Mouse (Mus musculus): Measurements from ENCODE around the gene Dcaf1. TPM values are rescaled to one million over a fixed set of nuclear protein-coding genes. Genes with fewer than 3 reads are reported as not detected.

Gene Dcaf1
- polyA plus RNA-seq, 1 experiment from 2014 or later: 21.8 TPM

GRCm38 (mm10) chr9:106891341-106891741, 69.7 kb downstream of the Dcaf1 start:
- H3K4me3 ChIP-seq: peak overlapping the region; percentile 95
- peak overlapping the region; percentile 72 for H3K4me2 ChIP-seq (replicated peaks)
- peaks cover 20% of the 10 kb centered on the region for H3K4me1 ChIP-seq
- H3K9ac ChIP-seq: peak overlapping the region; percentile 94
- WGBS: 1% methylated on average over 17 of the region's 17 CpGs
- no peaks in the 10 kb centered on the region for H3K27me3 ChIP-seq
- no peaks in the 10 kb centered on the region for H3K9me3 ChIP-seq
- peaks cover 29% of the 10 kb centered on the region for H3K36me3 ChIP-seq
- peak overlapping the region; percentile 84 for H3K27ac ChIP-seq
- ATAC-seq (ENCODE audit: insufficient number of reproducible peaks, insufficient read depth, low FRiP score, low TSS enrichment): no peak

DNA sequence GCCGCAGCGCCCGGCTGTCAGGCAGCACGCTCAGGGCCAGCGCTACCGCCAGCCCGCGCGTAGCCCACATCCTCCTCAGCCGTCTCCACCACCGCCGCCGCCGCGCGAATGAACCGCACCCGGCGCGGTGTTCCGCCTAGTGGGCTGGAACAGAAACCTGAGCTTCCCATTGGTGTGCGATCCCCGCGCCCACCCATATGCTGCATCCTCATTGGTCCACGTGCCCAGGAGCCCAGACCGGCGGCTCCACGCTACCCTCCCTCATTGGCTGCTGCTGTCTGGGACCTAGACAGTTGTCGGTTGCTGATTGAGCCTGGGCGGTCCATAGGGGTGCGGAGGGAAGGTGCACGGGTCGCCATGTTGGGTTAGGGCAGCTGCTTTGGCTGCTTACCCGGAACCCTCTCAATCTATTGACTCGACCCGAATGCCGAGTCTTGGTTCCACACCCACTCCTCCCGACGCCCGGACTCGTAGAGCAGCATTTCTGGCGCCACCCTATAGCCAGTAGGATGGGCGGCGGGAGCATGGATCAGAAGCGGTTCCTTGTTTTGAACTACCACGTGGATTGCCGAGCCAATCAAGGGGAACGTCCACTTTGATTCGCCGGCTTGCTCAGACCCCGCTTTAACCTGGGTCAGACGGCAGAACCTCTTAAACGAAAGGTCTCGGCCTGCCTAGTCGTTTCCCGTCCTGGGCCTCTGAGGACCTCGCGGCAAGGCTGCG, 70.3 kb downstream of the Dcaf1 start, which contains the start of gene Manf:
Gene Manf (minus strand): TSS at position 151 of the 723 bp plus-strand sequence.
- H3K27ac ChIP-seq: peak within 1 kb of the TSS; percentile 91
- peaks cover 29% of the 10 kb centered on the region for H3K36me3 ChIP-seq
- peak; percentile 100 for ATAC-seq (ENCODE audit: insufficient number of reproducible peaks, insufficient read depth, low FRiP score, low TSS enrichment)
- H3K4me3 ChIP-seq: peak within 1 kb of the TSS; percentile 95
- H3K4me2 ChIP-seq (replicated peaks): peak within 1 kb of the TSS; percentile 72
- H3K9ac ChIP-seq: peak within 1 kb of the TSS; percentile 94
- under 1% methylated on average over 59 of the region's 59 CpGs for WGBS
- no peaks in the 10 kb centered on the region for H3K9me3 ChIP-seq
- no peaks in the 10 kb centered on the region for H3K27me3 ChIP-seq
- H3K4me1 ChIP-seq: peaks cover 20% of the 10 kb centered on the region

- ATAC-seq (ENCODE audit: insufficient number of reproducible peaks, insufficient read depth, low FRiP score, low TSS enrichment): no peak
- peaks cover 17% of the 10 kb centered on the region for H3K4me1 ChIP-seq
- H3K4me2 ChIP-seq (replicated peaks): peak overlapping the region; percentile 63
- H3K36me3 ChIP-seq: peaks cover 29% of the 10 kb centered on the region
- 1% methylated on average over 9 of the region's 9 CpGs for WGBS
- H3K27me3 ChIP-seq: no peaks in the 10 kb centered on the region
- no peaks in the 10 kb centered on the region for H3K9me3 ChIP-seq
- peak overlapping the region; percentile 95 for H3K4me3 ChIP-seq
- H3K27ac ChIP-seq: peak overlapping the region; percentile 91
- H3K9ac ChIP-seq: peak overlapping the region; percentile 75
These were observed 70.8 kb downstream of the Dcaf1 start for GRCm38 (mm10) chr9:106892552-106892875.

DNA sequence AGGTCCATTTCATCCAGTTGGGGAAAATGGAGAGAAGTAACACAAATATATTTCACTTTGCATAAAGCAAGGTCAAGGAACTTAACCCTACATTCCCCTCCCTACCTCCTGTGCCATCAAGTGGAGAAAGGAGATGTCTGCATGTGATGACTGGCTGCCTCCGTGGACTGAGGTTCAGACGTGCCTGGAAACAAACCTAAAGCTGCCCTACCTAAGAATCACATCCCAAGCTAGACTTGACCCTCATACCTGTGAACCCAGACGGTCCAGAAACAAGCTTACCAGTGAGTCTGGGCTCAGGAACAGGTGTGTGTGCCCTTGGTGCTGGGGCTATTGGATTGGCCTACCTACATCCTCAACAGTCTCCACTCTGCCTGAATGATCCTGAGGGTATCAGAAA, 71.7 kb downstream of the Dcaf1 start:
- Histone ChIP-seq H3K27ac (no peak overlapping the region), H3K27me3 (no peaks in the 10 kb centered on the region), H3K9ac (0 out of 2 replicates have a peak overlapping the region, but pooled peaks have one; percentile 7), H3K4me2 (replicated peaks) (no peak overlapping the region), H3K4me1 (peaks cover 16% of the 10 kb centered on the region), H3K4me3 (no peak overlapping the region), H3K9me3 (no peaks in the 10 kb centered on the region), H3K36me3 (peaks cover 25% of the 10 kb centered on the region)
- WGBS: 45% methylated on average over 3 of the region's 3 CpGs
- ATAC-seq (ENCODE audit: insufficient number of reproducible peaks, insufficient read depth, low FRiP score, low TSS enrichment): no peak

DNA sequence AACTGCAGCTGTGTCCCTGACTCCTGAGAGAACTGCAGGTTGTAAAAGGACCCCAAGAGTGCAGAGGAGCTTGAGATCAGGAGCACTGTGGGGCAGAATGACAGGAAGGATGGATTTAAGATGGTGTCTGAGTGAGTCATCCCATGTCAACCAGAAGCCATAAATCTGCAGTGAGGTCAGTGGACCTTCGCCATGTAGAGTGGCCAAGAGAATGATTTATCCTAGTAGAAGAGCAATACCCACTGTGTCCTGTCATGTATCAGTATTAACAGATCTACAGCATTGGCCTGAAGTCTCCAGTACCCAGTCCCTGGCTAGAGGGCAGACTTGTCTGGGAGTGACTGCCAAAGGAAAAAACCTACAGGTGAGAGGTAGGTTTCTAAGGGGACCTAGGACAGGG, 77.2 kb downstream of the Dcaf1 start:
- H3K27ac ChIP-seq: no peak overlapping the region
- ATAC-seq (ENCODE audit: insufficient number of reproducible peaks, insufficient read depth, low FRiP score, low TSS enrichment): no peak
- H3K4me1 ChIP-seq: no peaks in the 10 kb centered on the region
- H3K4me3 ChIP-seq: no peak overlapping the region
- H3K9ac ChIP-seq: no peak overlapping the region
- 74% methylated on average over 1 of the region's 1 CpGs for WGBS
- H3K27me3 ChIP-seq: no peaks in the 10 kb centered on the region
- no peak overlapping the region for H3K4me2 ChIP-seq (replicated peaks)
- H3K36me3 ChIP-seq: no peaks in the 10 kb centered on the region
- no peaks in the 10 kb centered on the region for H3K9me3 ChIP-seq

- Histone ChIP-seq H3K27ac (no peak overlapping the region), H3K36me3 (no peaks in the 10 kb centered on the region), H3K4me1 (no peaks in the 10 kb centered on the region), H3K9ac (no peak overlapping the region), H3K4me2 (replicated peaks) (no peak overlapping the region), H3K27me3 (no peaks in the 10 kb centered on the region), H3K4me3 (no peak overlapping the region), H3K9me3 (no peaks in the 10 kb centered on the region)
- no peak for ATAC-seq (ENCODE audit: insufficient number of reproducible peaks, insufficient read depth, low FRiP score, low TSS enrichment)
- 88% methylated on average over 7 of the region's 7 CpGs for WGBS
These were observed 79.9 kb downstream of the Dcaf1 start for GRCm38 (mm10) chr9:106901596-106901995.

GRCm38 (mm10) chr9:106903099-106903790, 81.6 kb downstream of the Dcaf1 start:
- H3K4me2 ChIP-seq (replicated peaks): no peak overlapping the region
- no peak overlapping the region for H3K4me3 ChIP-seq
- no peaks in the 10 kb centered on the region for H3K36me3 ChIP-seq
- ATAC-seq (ENCODE audit: insufficient number of reproducible peaks, insufficient read depth, low FRiP score, low TSS enrichment): no peak
- H3K27ac ChIP-seq: no peak overlapping the region
- WGBS: 68% methylated on average over 4 of the region's 4 CpGs
- H3K4me1 ChIP-seq: no peaks in the 10 kb centered on the region
- no peak overlapping the region for H3K9ac ChIP-seq
- H3K27me3 ChIP-seq: no peaks in the 10 kb centered on the region
- H3K9me3 ChIP-seq: no peaks in the 10 kb centered on the region

- no peak overlapping the region for H3K4me2 ChIP-seq (replicated peaks)
- peaks cover 2% of the 10 kb centered on the region for H3K4me1 ChIP-seq
- H3K27me3 ChIP-seq: no peaks in the 10 kb centered on the region
- no peaks in the 10 kb centered on the region for H3K36me3 ChIP-seq
- no peak overlapping the region for H3K9ac ChIP-seq
- no peak for ATAC-seq (ENCODE audit: insufficient number of reproducible peaks, insufficient read depth, low FRiP score, low TSS enrichment)
- no peaks in the 10 kb centered on the region for H3K9me3 ChIP-seq
- WGBS: 15% methylated on average over 1 of the region's 1 CpGs
- H3K27ac ChIP-seq: no peak overlapping the region
- no peak overlapping the region for H3K4me3 ChIP-seq
These were observed 82.1 kb downstream of the Dcaf1 start for GRCm38 (mm10) chr9:106903791-106904134.

DNA sequence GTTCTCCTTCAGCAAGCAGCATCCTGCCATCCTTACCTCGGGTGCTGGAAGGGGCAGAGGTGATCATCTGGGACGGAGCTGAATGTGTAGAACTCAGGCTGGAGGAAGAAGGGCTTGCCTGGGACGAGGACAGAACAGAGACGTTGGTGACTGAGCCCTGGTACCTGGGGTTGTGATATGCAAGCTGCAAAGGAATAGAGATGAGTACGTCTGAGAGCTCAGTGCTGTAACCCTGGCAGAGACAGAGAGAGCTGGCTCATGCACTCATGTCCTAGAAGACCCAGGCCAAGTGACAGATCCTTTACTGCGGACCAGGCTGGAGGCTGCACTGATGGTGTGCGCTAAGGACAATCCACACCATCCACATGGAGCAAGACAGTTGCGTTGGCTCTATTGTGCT, 84.9 kb downstream of the Dcaf1 start:
- no peaks in the 10 kb centered on the region for H3K36me3 ChIP-seq
- peaks cover 12% of the 10 kb centered on the region for H3K4me1 ChIP-seq
- H3K27me3 ChIP-seq: no peaks in the 10 kb centered on the region
- H3K9me3 ChIP-seq: no peaks in the 10 kb centered on the region
- no peak overlapping the region for H3K4me3 ChIP-seq
- no peak overlapping the region for H3K27ac ChIP-seq
- H3K9ac ChIP-seq: no peak overlapping the region
- no peak overlapping the region for H3K4me2 ChIP-seq (replicated peaks)
- 87% methylated on average over 8 of the region's 8 CpGs for WGBS
- ATAC-seq (ENCODE audit: insufficient number of reproducible peaks, insufficient read depth, low FRiP score, low TSS enrichment): no peak

DNA sequence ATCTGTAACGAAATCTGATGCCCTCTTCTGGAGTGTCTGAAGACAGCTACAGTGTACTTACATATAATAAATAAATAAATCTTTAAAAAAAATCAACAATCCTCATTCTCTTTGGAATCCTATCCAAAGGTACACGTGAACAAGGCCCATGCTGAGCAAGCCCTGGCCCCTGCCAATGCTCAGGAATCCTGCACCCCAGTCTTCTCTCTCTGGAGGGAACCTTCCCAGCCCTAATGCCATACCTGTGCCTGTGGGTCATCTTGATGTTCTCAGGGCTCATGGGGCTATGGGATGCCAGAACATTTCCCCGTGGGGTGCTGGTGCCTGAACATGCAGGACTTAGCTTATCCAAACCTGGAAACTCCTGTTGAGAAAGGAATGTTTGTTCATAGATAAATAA, 86.5 kb downstream of the Dcaf1 start:
- H3K27me3 ChIP-seq: no peaks in the 10 kb centered on the region
- WGBS: 81% methylated on average over 3 of the region's 3 CpGs
- peaks cover 12% of the 10 kb centered on the region for H3K4me1 ChIP-seq
- no peaks in the 10 kb centered on the region for H3K36me3 ChIP-seq
- H3K4me3 ChIP-seq: no peak overlapping the region
- H3K9ac ChIP-seq: no peak overlapping the region
- ATAC-seq (ENCODE audit: insufficient number of reproducible peaks, insufficient read depth, low FRiP score, low TSS enrichment): no peak
- H3K27ac ChIP-seq: no peak overlapping the region
- no peak overlapping the region for H3K4me2 ChIP-seq (replicated peaks)
- H3K9me3 ChIP-seq: no peaks in the 10 kb centered on the region

DNA sequence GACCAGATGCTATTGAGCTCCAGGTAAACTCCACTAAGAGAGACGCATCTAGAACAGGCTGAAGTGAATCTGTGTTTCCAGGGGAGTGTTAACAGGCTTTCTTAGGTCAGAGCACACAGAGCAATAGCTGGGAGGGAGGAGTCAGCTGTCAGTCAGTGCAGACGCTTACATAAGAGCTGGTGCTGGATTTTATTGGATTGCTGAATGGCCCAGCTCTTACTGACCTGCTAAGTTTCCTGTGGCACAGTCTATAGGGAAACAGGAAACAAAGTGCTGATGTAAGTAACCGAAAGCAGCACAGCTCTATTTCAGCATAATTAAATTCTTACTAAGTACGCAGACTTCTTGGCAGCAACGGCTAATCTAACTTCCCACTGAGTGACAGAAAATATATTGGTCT, 87.0 kb downstream of the Dcaf1 start:
- 36% methylated on average over 5 of the region's 5 CpGs for WGBS
- no peak overlapping the region for H3K4me2 ChIP-seq (replicated peaks)
- no peaks in the 10 kb centered on the region for H3K36me3 ChIP-seq
- H3K27ac ChIP-seq: no peak overlapping the region
- peak overlapping the region; percentile 3; the same call in 1 of the 2 replicates for H3K9ac ChIP-seq
- H3K9me3 ChIP-seq: no peaks in the 10 kb centered on the region
- peaks cover 12% of the 10 kb centered on the region for H3K4me1 ChIP-seq
- no peaks in the 10 kb centered on the region for H3K27me3 ChIP-seq
- no peak overlapping the region for H3K4me3 ChIP-seq
- ATAC-seq (ENCODE audit: insufficient number of reproducible peaks, insufficient read depth, low FRiP score, low TSS enrichment): no peak

GRCm38 (mm10) chr9:106911624-106912023, 90.0 kb downstream of the Dcaf1 start:
- WGBS: 68% methylated on average over 1 of the region's 1 CpGs
- no peaks in the 10 kb centered on the region for H3K36me3 ChIP-seq
- no peak overlapping the region for H3K9ac ChIP-seq
- peaks cover 12% of the 10 kb centered on the region for H3K4me1 ChIP-seq
- H3K27me3 ChIP-seq: no peaks in the 10 kb centered on the region
- ATAC-seq (ENCODE audit: insufficient number of reproducible peaks, insufficient read depth, low FRiP score, low TSS enrichment): no peak
- H3K27ac ChIP-seq: no peak overlapping the region
- H3K9me3 ChIP-seq: no peaks in the 10 kb centered on the region
- H3K4me3 ChIP-seq: no peak overlapping the region
- no peak overlapping the region for H3K4me2 ChIP-seq (replicated peaks)

All from embryonic facial prominence, embryonic 12.5 days (tissue).